Comparison of ENCODE assay signal across 8 mouse cellular contexts in genomic region chr1:66862712-66863511, GRCm38 (mm10). TPM values are rescaled to one million over a fixed set of nuclear protein-coding genes. Genes with fewer than 3 reads are reported as not detected.
DNase-seq lines count a peak whose midpoint lies in the region; ATAC-seq lines count a peak whose summit lies in the region.

Acadl (minus strand) TSS chr1:66863277.

- WGBS in hindbrain, embryonic 15.5 days = under 1% methylated on average over 65 of the region's 85 CpGs

- peak within 1 kb of the TSS; percentile 62 for H3K4me2 ChIP-seq in hindbrain, embryonic 15.5 days

- ATAC-seq in hindbrain, embryonic 15.5 days (ENCODE audit: low FRiP score, low read depth) = peak; percentile 89

- H3K27me3 ChIP-seq in hindbrain, embryonic 15.5 days = no peaks in the 10 kb centered on the region

- H3K27ac ChIP-seq in hindbrain, embryonic 15.5 days (replicated peaks) = peak within 1 kb of the TSS; percentile 61

- H3K4me1 ChIP-seq in hindbrain, embryonic 15.5 days (replicated peaks) = peaks cover 12% of the 10 kb centered on the region

- H3K9ac ChIP-seq in hindbrain, embryonic 15.5 days = peak within 1 kb of the TSS; percentile 56

- peak; percentile 61 for DNase-seq in T-cell, adult 2 months (ENCODE audit: low spot score)
- peak; percentile 51 to 74 for DNase-seq in cerebellum, postnatal 4 days (ENCODE audit: low spot score in 2 of 2)
- DNase-seq in gastrocnemius, adult 18-20 months (ENCODE audit: low spot score) = peak; percentile 96
- peak; percentile 23 for DNase-seq in left cerebral cortex, adult 11 months (ENCODE audit: low spot score)
- peak; percentile 92 to 94 for DNase-seq in lung, postnatal 4 days
- DNase-seq in retina, postnatal 7 days (ENCODE audit: low read depth, low spot score) = peak; percentile 25
- peak; percentile 85 for DNase-seq in urinary bladder, adult 2 months (ENCODE audit: low spot score)

- H3K9me3 ChIP-seq in hindbrain, embryonic 15.5 days = no peaks in the 10 kb centered on the region

- peak within 1 kb of the TSS; percentile 54 for H3K4me3 ChIP-seq in hindbrain, embryonic 15.5 days

- no peaks in the 10 kb centered on the region for H3K36me3 ChIP-seq in hindbrain, embryonic 15.5 days

RNA-seq across cellular contexts. Expression of gene Acadl, which starts in this region (rescaled TPM):
- total RNA-seq in gastrocnemius, adult 18-20 months (2021) = 100 to 1,000 TPM; 261 to 305 TPM
- polyA plus RNA-seq in hindbrain, embryonic 15.5 days (2015; fragmentation: Nextera tagmentation; extraction: Ambion mirVana) = 58.0 and 58.8 TPM in 2 replicates
- 102 and 112 TPM in 2 replicates for polyA plus RNA-seq in urinary bladder, adult 2 months (2012; rRNA removed)

Comparison
In these comparisons a context has a peak if more than half of its experiments do, and no peak if none do; other contexts are left out.
1. Peak in every context shown above with its lines: DNase-seq, ATAC-seq, H3K4me3 ChIP-seq and H3K27ac ChIP-seq.
2. DNase-seq: peak in every context shown above with its lines; median percentile 96 in gastrocnemius, adult 18-20 months; 93 in lung, postnatal 4 days; 85 in urinary bladder, adult 2 months; 62 in cerebellum, postnatal 4 days; 61 in T-cell, adult 2 months; 25 in retina, postnatal 7 days; 23 in left cerebral cortex, adult 11 months.